ENCODE assay signal across 7 mouse cellular contexts in genomic region chr2:167834605-167835004, GRCm38 (mm10).
DNase-seq lines count a peak whose midpoint lies in the region; ATAC-seq and TF ChIP-seq lines count a peak whose summit lies in the region.

No protein-coding gene starts in this region.

- H3K4me3 ChIP-seq in liver, embryonic 15.5 days (replicated peaks) = no peak overlapping the region
- no peak overlapping the region for H3K4me3 ChIP-seq in liver, embryonic 11.5 days (ENCODE audit: low read depth, low read length)
- H3K4me3 ChIP-seq in embryonic fibroblast, embryonic 13.5 days (ENCODE audit: insufficient read depth, low read length) = no peak overlapping the region
- H3K4me3 ChIP-seq in intestine, embryonic 14.5 days (ENCODE audit: low read depth, low read length) = no peak overlapping the region

- H3K9ac ChIP-seq in liver, embryonic 15.5 days = no peak overlapping the region
- no peak overlapping the region for H3K9ac ChIP-seq in liver, embryonic 11.5 days (ENCODE audit: low read depth, low read length)
- H3K9ac ChIP-seq in intestine, embryonic 14.5 days (ENCODE audit: low read length) = no peak overlapping the region

- no peak overlapping the region for H3K4me2 ChIP-seq in liver, embryonic 15.5 days
- no peak overlapping the region for H3K4me2 ChIP-seq in liver, embryonic 11.5 days
- H3K4me2 ChIP-seq in intestine, embryonic 14.5 days (ENCODE audit: low read length) = no peak overlapping the region

- H3K4me1 ChIP-seq in liver, embryonic 15.5 days (replicated peaks) = peaks cover 26% of the 10 kb centered on the region
- peaks cover 25% of the 10 kb centered on the region for H3K4me1 ChIP-seq in liver, embryonic 11.5 days (replicated peaks; ENCODE audit: control insufficient read depth, insufficient read depth, low read length)
- H3K4me1 ChIP-seq in embryonic fibroblast, embryonic 13.5 days (ENCODE audit: control insufficient read depth, insufficient read depth, low read length) = peaks cover 6% of the 10 kb centered on the region; the same call in 1 of the 2 replicates
- H3K4me1 ChIP-seq in intestine, embryonic 14.5 days (replicated peaks; ENCODE audit: control insufficient read depth, insufficient read depth, low read length) = peaks cover 24% of the 10 kb centered on the region; the same call in 1 of the 2 replicates

- peak overlapping the region; percentile 29; the same call in 1 of the 2 replicates for H3K27ac ChIP-seq in liver, embryonic 15.5 days (replicated peaks)
- no peak overlapping the region for H3K27ac ChIP-seq in liver, embryonic 11.5 days (ENCODE audit: low read depth, low read length)
- H3K27ac ChIP-seq in embryonic fibroblast, embryonic 13.5 days (ENCODE audit: insufficient read depth, low read length) = peak overlapping the region; percentile 92
- peak overlapping the region; percentile 39; the same call in 1 of the 2 replicates for H3K27ac ChIP-seq in intestine, embryonic 14.5 days (ENCODE audit: low read depth)

- H3K27me3 ChIP-seq in liver, embryonic 15.5 days = peaks cover 23% of the 10 kb centered on the region
- peaks cover 8% of the 10 kb centered on the region for H3K27me3 ChIP-seq in liver, embryonic 11.5 days (replicated peaks; ENCODE audit: control insufficient read depth, insufficient read depth, low read length)
- H3K27me3 ChIP-seq in intestine, embryonic 14.5 days (replicated peaks; ENCODE audit: control insufficient read depth, insufficient read depth, low read length) = no peaks in the 10 kb centered on the region

- no peak for ATAC-seq in liver, embryonic 15.5 days (ENCODE audit: insufficient read depth)
- ATAC-seq in liver, embryonic 11.5 days (replicated peaks; ENCODE audit: low FRiP score) = no peak
- no peak for ATAC-seq in intestine, embryonic 14.5 days (replicated peaks; ENCODE audit: low FRiP score, low TSS enrichment, low read depth)
- no peak for ATAC-seq in inflammation-experienced regulatory T-cells, adult 6 months

- 78% methylated on average over 8 of the region's 8 CpGs for WGBS in liver, embryonic 15.5 days (ENCODE audit: insufficient replicate concordance)
- 79% methylated on average over 8 of the region's 8 CpGs for WGBS in liver, embryonic 11.5 days
- WGBS in intestine, embryonic 14.5 days = 43% methylated on average over 8 of the region's 8 CpGs

- no peaks in the 10 kb centered on the region for H3K36me3 ChIP-seq in liver, embryonic 15.5 days (replicated peaks)
- H3K36me3 ChIP-seq in liver, embryonic 11.5 days (ENCODE audit: control insufficient read depth, insufficient read depth, low read length) = no peaks in the 10 kb centered on the region
- no peaks in the 10 kb centered on the region for H3K36me3 ChIP-seq in intestine, embryonic 14.5 days (ENCODE audit: control insufficient read depth, insufficient read depth, low read length)

- TF ChIP-seq POLR2A in embryonic fibroblast, embryonic 13.5 days (IDR thresholded peaks at IDR 0.05; ENCODE audit: low read depth, low read length) = no peak

- TF ChIP-seq CTCF in embryonic fibroblast, embryonic 13.5 days (IDR thresholded peaks at IDR 0.05; ENCODE audit: borderline replicate concordance, insufficient read depth, low read length) = no peak

- no peak for DNase-seq in liver, embryonic 11.5 days (ENCODE audit: low spot score)
- no peak for DNase-seq in intestine, embryonic 14.5 days (ENCODE audit: low spot score)
- DNase-seq in lung, postnatal 36 days = peak; percentile 88
- no peak for DNase-seq in left cerebral cortex, adult 8-10 months (ENCODE audit: low spot score in 2 of 2)

- H3K9me3 ChIP-seq in liver, embryonic 15.5 days (replicated peaks) = no peaks in the 10 kb centered on the region
- H3K9me3 ChIP-seq in liver, embryonic 11.5 days (ENCODE audit: control insufficient read depth, low read length) = no peaks in the 10 kb centered on the region
- H3K9me3 ChIP-seq in intestine, embryonic 14.5 days (ENCODE audit: control insufficient read depth, low read length) = no peaks in the 10 kb centered on the region
